Mouse (Mus musculus) CH12.LX (cell line): ENCODE data around the gene Actr8. TPM values are rescaled to one million over a fixed set of nuclear protein-coding genes. Genes with fewer than 3 reads are reported as not detected.

Experiments used
- DNase-seq: peaks from one replicate; pipeline ENCODE4 v3.0.0-alpha.2; 2013; ENCODE audit errors: extremely low read depth
- H3K27ac ChIP-seq: 2 replicates; pipeline ENCODE4 v1.5.1; 2012; ENCODE audit warnings: low read depth, mild to moderate bottlenecking, control low read depth, moderate library complexity; ENCODE audit not compliant: insufficient read depth
- H3K27me3 ChIP-seq: replicated peaks from 2 replicates; pipeline ENCODE3; 2012; ENCODE audit warnings: inconsistent platforms
- H3K36me3 ChIP-seq, 2 experiments: replicated peaks in 1 of 2; 2 replicates each; pipeline versions ENCODE3 to v1.6.1; 2012; ENCODE audit warnings: inconsistent platforms in 1 of 2, low read length in 1 of 2, mild to moderate bottlenecking in 1 of 2, mixed read lengths in 1 of 2, moderate library complexity in 1 of 2; ENCODE audit not compliant: control insufficient read depth in 1 of 2, insufficient read depth in 1 of 2
- H3K4me1 ChIP-seq, 2 experiments: 2 replicates each; pipeline ENCODE4 v1.6.1; 2012; ENCODE audit warnings: inconsistent platforms in 1 of 2, moderate library complexity in 1 of 2; ENCODE audit not compliant: insufficient read depth in 2 of 2, control insufficient read depth in 1 of 2
- H3K4me2 ChIP-seq: 2 replicates; pipeline ENCODE4 v1.6.1; 2012; ENCODE audit warnings: low read depth, mild to moderate bottlenecking, control low read depth; ENCODE audit not compliant: poor library complexity, insufficient read depth, severe bottlenecking
- H3K4me3 ChIP-seq, 3 experiments: fragments of 150-350 bp in 1 of 3; sonication (generic) in 1 of 3; replicated peaks in 1 of 3; 2 replicates each; pipeline versions ENCODE3 to v1.5.1; 2011 to 2012; ENCODE audit warnings: low read depth in 2 of 3, low read length in 2 of 3, mild to moderate bottlenecking in 2 of 3, moderate library complexity in 2 of 3, control low read depth in 1 of 3, improper control_type of control experiment in 1 of 3, inconsistent platforms in 1 of 3, mixed read lengths in 1 of 3; ENCODE audit not compliant: poor library complexity in 1 of 3
- H3K79me2 ChIP-seq: replicated peaks from 2 replicates; pipeline ENCODE4 v1.6.1; 2012; ENCODE audit warnings: mild to moderate bottlenecking, moderate library complexity; ENCODE audit not compliant: control insufficient read depth, poor library complexity, insufficient read depth, severe bottlenecking; ENCODE audit errors: extremely low read depth
- H3K9ac ChIP-seq: 2 replicates; pipeline ENCODE4 v1.6.1; 2012; ENCODE audit warnings: low read depth, mild to moderate bottlenecking, control low read depth, moderate library complexity; ENCODE audit not compliant: insufficient read depth
- H3K9me3 ChIP-seq: replicated peaks from 2 replicates; pipeline ENCODE3; 2012; ENCODE audit warnings: low read length, inconsistent platforms, mixed read lengths
- BHLHE40 ChIP-seq: IDR thresholded peaks from 2 replicates; pipeline ENCODE4 v1.6.1; 2011; ENCODE audit warnings: mild to moderate bottlenecking, low read depth, low read length, improper control_type of control experiment
- CHD1 ChIP-seq: IDR thresholded peaks from 2 replicates; pipeline ENCODE4 v1.6.1; 2012; ENCODE audit warnings: low read depth, low read length, improper control_type of control experiment, inconsistent platforms
- CHD2 ChIP-seq: IDR thresholded peaks from 2 replicates; pipeline ENCODE4 v1.6.1; 2011; ENCODE audit warnings: low read length, improper control_type of control experiment
- CTCF ChIP-seq, 2 experiments: IDR thresholded peaks in 1 of 2; conservative IDR thresholded peaks in 1 of 2; 2 replicates each; pipeline ENCODE4 v1.5.1; 2011 to 2012; ENCODE audit warnings: low read depth in 2 of 2, low read length in 2 of 2, improper control_type of control experiment in 1 of 2, inconsistent platforms in 1 of 2, mild to moderate bottlenecking in 1 of 2, moderate library complexity in 1 of 2
- E2F4 ChIP-seq: IDR thresholded peaks from 2 replicates; pipeline ENCODE4 v1.6.1; 2011; ENCODE audit warnings: low read depth, low read length, improper control_type of control experiment; ENCODE audit not compliant: insufficient replicate concordance
- ELF1 ChIP-seq: IDR thresholded peaks from 2 replicates; pipeline ENCODE4 v1.6.1; 2014; ENCODE audit warnings: low read depth, mild to moderate bottlenecking, inconsistent platforms, low read length, improper control_type of control experiment
- EP300 ChIP-seq: IDR thresholded peaks from 2 replicates; pipeline ENCODE4 v1.6.1; 2011; ENCODE audit warnings: low read length, improper control_type of control experiment
- ETS1 ChIP-seq: conservative IDR thresholded peaks from 2 replicates; pipeline ENCODE4 v1.6.1; 2012; ENCODE audit warnings: low read depth, mild to moderate bottlenecking, inconsistent platforms, low read length, improper control_type of control experiment, moderate library complexity
- GABPA ChIP-seq: IDR thresholded peaks from 2 replicates; pipeline ENCODE4 v1.6.1; 2012; ENCODE audit warnings: low read depth, low read length, improper control_type of control experiment, inconsistent platforms; ENCODE audit not compliant: insufficient replicate concordance
- HCFC1 ChIP-seq: IDR thresholded peaks from 2 replicates; pipeline ENCODE4 v1.6.1; 2012; ENCODE audit warnings: low read depth, mild to moderate bottlenecking, inconsistent platforms, low read length, improper control_type of control experiment
- IRF4 ChIP-seq: IDR thresholded peaks from 2 replicates; pipeline ENCODE4 v1.6.1; 2014; ENCODE audit warnings: low read depth, mild to moderate bottlenecking, inconsistent platforms, low read length, improper control_type of control experiment
- JUN ChIP-seq: IDR thresholded peaks from 2 replicates; pipeline ENCODE4 v1.6.1; 2011; ENCODE audit warnings: low read depth, mild to moderate bottlenecking, low read length, improper control_type of control experiment, moderate library complexity; ENCODE audit not compliant: insufficient read depth
- JUND ChIP-seq: conservative IDR thresholded peaks from 2 replicates; pipeline ENCODE4 v1.6.1; 2011; ENCODE audit warnings: low read depth, low read length, improper control_type of control experiment
- KAT2A ChIP-seq: IDR thresholded peaks from 2 replicates; pipeline ENCODE4 v1.6.1; 2012; ENCODE audit warnings: low read length, improper control_type of control experiment, inconsistent platforms; ENCODE audit not compliant: insufficient replicate concordance
- MAFK ChIP-seq: IDR thresholded peaks from 2 replicates; pipeline ENCODE4 v1.6.1; 2011; ENCODE audit warnings: low read length, improper control_type of control experiment; ENCODE audit not compliant: insufficient replicate concordance
- MAX ChIP-seq: IDR thresholded peaks from 2 replicates; pipeline ENCODE4 v1.6.1; 2011; ENCODE audit warnings: low read length, improper control_type of control experiment
- MAZ ChIP-seq: IDR thresholded peaks from 2 replicates; pipeline ENCODE4 v1.6.1; 2012; ENCODE audit warnings: low read depth, mild to moderate bottlenecking, inconsistent platforms, low read length, improper control_type of control experiment, moderate library complexity
- MEF2A ChIP-seq: IDR thresholded peaks from 2 replicates; pipeline ENCODE4 v1.6.1; 2014; ENCODE audit warnings: low read depth, mild to moderate bottlenecking, inconsistent platforms, low read length, improper control_type of control experiment, borderline replicate concordance
- MXI1 ChIP-seq: IDR thresholded peaks from 2 replicates; pipeline ENCODE4 v1.6.1; 2011; ENCODE audit warnings: mild to moderate bottlenecking, low read depth, low read length, improper control_type of control experiment
- MYC ChIP-seq: IDR thresholded peaks from 2 replicates; pipeline ENCODE4 v1.6.1; 2011; ENCODE audit warnings: low read depth, mild to moderate bottlenecking, improper control_type of control experiment, low read length
- NELFE ChIP-seq: IDR thresholded peaks from 2 replicates; pipeline ENCODE4 v1.6.1; 2011; ENCODE audit warnings: low read depth, low read length, improper control_type of control experiment
- NRF1 ChIP-seq: IDR thresholded peaks from 2 replicates; pipeline ENCODE4 v1.6.1; 2014; ENCODE audit warnings: low read depth, mild to moderate bottlenecking, inconsistent platforms, low read length, improper control_type of control experiment, moderate library complexity
- PAX5 ChIP-seq: IDR thresholded peaks from 2 replicates; pipeline ENCODE4 v1.6.1; 2012; ENCODE audit warnings: low read length, inconsistent platforms, mixed read lengths
- POLR2A ChIP-seq: IDR thresholded peaks from 2 replicates; pipeline ENCODE4 v1.6.1; 2011; ENCODE audit warnings: low read depth, mild to moderate bottlenecking, improper control_type of control experiment, low read length
- POLR2AphosphoS2 ChIP-seq: IDR thresholded peaks from 2 replicates; pipeline ENCODE4 v1.6.1; 2011; ENCODE audit warnings: low read depth, low read length, improper control_type of control experiment
- RAD21 ChIP-seq: IDR thresholded peaks from 2 replicates; pipeline ENCODE4 v1.6.1; 2011; ENCODE audit warnings: low read depth, mild to moderate bottlenecking, low read length, improper control_type of control experiment, moderate library complexity
- RCOR1 ChIP-seq: conservative IDR thresholded peaks from 2 replicates; pipeline ENCODE4 v1.6.1; 2012; ENCODE audit warnings: low read depth, mild to moderate bottlenecking, inconsistent platforms, low read length, improper control_type of control experiment
- SIN3A ChIP-seq: IDR thresholded peaks from 2 replicates; pipeline ENCODE4 v1.6.1; 2012; ENCODE audit warnings: low read length, improper control_type of control experiment, inconsistent platforms
- SMC3 ChIP-seq: IDR thresholded peaks from 2 replicates; pipeline ENCODE4 v1.6.1; 2011; ENCODE audit warnings: low read depth, low read length, improper control_type of control experiment
- TBP ChIP-seq: conservative IDR thresholded peaks from 2 replicates; pipeline ENCODE4 v1.6.1; 2011; ENCODE audit warnings: low read depth, low read length, improper control_type of control experiment
- TCF12 ChIP-seq: IDR thresholded peaks from 2 replicates; pipeline ENCODE4 v1.6.1; 2014; ENCODE audit warnings: low read depth, mild to moderate bottlenecking, inconsistent platforms, low read length, improper control_type of control experiment
- UBTF ChIP-seq: IDR thresholded peaks from 2 replicates; pipeline ENCODE4 v1.6.1; 2012; ENCODE audit warnings: low read depth, mild to moderate bottlenecking, inconsistent platforms, low read length, improper control_type of control experiment, moderate library complexity
- USF1 ChIP-seq: IDR thresholded peaks from 2 replicates; pipeline ENCODE4 v1.6.1; 2014; ENCODE audit warnings: low read depth, mild to moderate bottlenecking, inconsistent platforms, low read length, improper control_type of control experiment
- USF2 ChIP-seq: conservative IDR thresholded peaks from 2 replicates; pipeline ENCODE4 v1.6.1; 2011; ENCODE audit warnings: low read depth, low read length, improper control_type of control experiment
- ZC3H11A ChIP-seq: IDR thresholded peaks from 2 replicates; pipeline ENCODE4 v1.6.1; 2012; ENCODE audit warnings: low read depth, mild to moderate bottlenecking, inconsistent platforms, low read length, improper control_type of control experiment
- ZKSCAN1 ChIP-seq: IDR thresholded peaks from 2 replicates; pipeline ENCODE4 v1.6.1; 2012; ENCODE audit warnings: low read depth, inconsistent platforms, low read length, improper control_type of control experiment, borderline replicate concordance
- ZMIZ1 ChIP-seq: IDR thresholded peaks from 2 replicates; pipeline ENCODE4 v1.6.1; 2012; ENCODE audit warnings: low read depth, mild to moderate bottlenecking, inconsistent platforms, low read length, improper control_type of control experiment
- ZNF384 ChIP-seq: IDR thresholded peaks from 2 replicates; pipeline ENCODE4 v1.6.1; 2012; ENCODE audit warnings: low read depth, low read length, improper control_type of control experiment, inconsistent platforms
- dilution Hi-C: fragments of 300-500 bp; cut with MboI; formaldehyde crosslinking; loops from 2 replicates; pipeline ENCODE4 v1.14.3; 2020; ENCODE audit warnings: low sequenced_read_pairs; ENCODE audit not compliant: extremely low pct_unique_long_range_greater_than_20kb, extremely low pct_ligation_motif_present
- in situ Hi-C: fragments of 300-500 bp; cut with MboI; formaldehyde crosslinking; loops from 3 replicates; pipeline ENCODE4 v1.14.3; 2019; ENCODE audit warnings: low sequenced_read_pairs, low pct_ligation_motif_present, low pct_unique_long_range_greater_than_20kb, mixed read lengths
- polyA plus RNA-seq: library from polyadenylated mRNA; unstranded; fragments of >175 nt; gene quantifications from 2 replicates; pipeline ENCODE4 v1.2.1, GENCODE M21; 2012; ENCODE audit warnings: low read depth; ENCODE audit not compliant: insufficient read length
- total RNA-seq, 2 experiments: library from RNA; depleted of rRNA; stranded (reverse); fragments of 300-350 nt in 1 of 2; fragments of >200 nt in 1 of 2; gene quantifications; 2 replicates each; pipeline ENCODE4 v1.2.3; 2012 to 2014

The Actr8 gene
- total and polyA plus RNA-seq, 3 experiments, result 26.7 to 34.3 (median 33.4) TPM

- peak overlapping the region; percentile 82 for H3K4me2 ChIP-seq
- dilution Hi-C loops (no loop called here), in situ Hi-C loops (no loop called here)
- H3K4me3 ChIP-seq, result peak overlapping the region; percentile 58 to 80 (median 67)
- H3K79me2 ChIP-seq, result no peaks in the 10 kb centered on the region
- H3K4me1 ChIP-seq, result peaks cover 10 to 38% of the 10 kb centered on the region in 2 experiments
- H3K9me3 ChIP-seq, result no peaks in the 10 kb centered on the region
- peak overlapping the region; percentile 93 for H3K9ac ChIP-seq
- peak overlapping the region; percentile 91 for H3K27ac ChIP-seq
- H3K27me3 ChIP-seq, result no peaks in the 10 kb centered on the region
- TF ChIP-seq USF2 (peak; percentile 82), TBP (peak; percentile 89), JUN (no peak), MAZ (no peak), E2F4 (no peak), ELF1 (peak; percentile 82), NRF1 (no peak; the same call in 1 of the 2 replicates), MAX (peak; percentile 31), MYC (peak; percentile 89), MXI1 (peak; percentile 61; the same call in 1 of the 2 replicates), UBTF (no peak), PAX5 (no peak), CHD1 (no peak), KAT2A (no peak), SMC3 (no peak), GABPA (no peak), ZMIZ1 (peak; percentile 80), ZC3H11A (no peak), CTCF (conservative IDR thresholded peaks at IDR 0.05 in 1 of 2, IDR thresholded peaks at IDR 0.05 in 1 of 2; ENCODE audit: low read depth in 2 of 2, low read length in 2 of 2) (no peak), POLR2AphosphoS2 (peak; percentile 47; the same call in 1 of the 2 replicates), MAFK (no peak), ZNF384 (peak; percentile 77), HCFC1 (peak; percentile 74), EP300 (peak; percentile 28; the same call in 1 of the 2 replicates), NELFE (0 out of 2 replicates have a peak, but pooled peaks have one; percentile 41), CHD2 (peak; percentile 56), BHLHE40 (0 out of 2 replicates have a peak, but pooled peaks have one; percentile 24), POLR2A (peak; percentile 81), ETS1 (no peak), USF1 (peak; percentile 87), TCF12 (peak; percentile 28), IRF4 (peak; percentile 31; the same call in 1 of the 2 replicates), RCOR1 (0 out of 2 replicates have a peak, but pooled peaks have one; percentile 30), ZKSCAN1 (no peak), SIN3A (peak; percentile 87), MEF2A (0 out of 2 replicates have a peak, but pooled peaks have one; percentile 23), JUND (no peak), RAD21 (no peak)
- peaks cover 21 to 44% of the 10 kb centered on the region in 2 experiments for H3K36me3 ChIP-seq
- peak; percentile 89 for DNase-seq
These were observed 20.8 kb downstream of the Actr8 start for GRCm38 (mm10) chr14:29998747-29999474.
